Mouse (Mus musculus): ENCODE data around the gene Cdr2l. TPM values are rescaled to one million over a fixed set of nuclear protein-coding genes. Genes with fewer than 3 reads are reported as not detected.
A peak's percentile ranks its signal among the peaks of the same experiment; 100 is the strongest.

Gene Cdr2l
- polyA plus RNA-seq, 1 experiment from 2014 or later: 18.5 TPM

GRCm38 (mm10) chr11:115425671-115426070 lies 44.0 kb downstream of the Cdr2l start:
- Histone ChIP-seq H3K9ac (ENCODE audit: low read depth, low read length) (no peak overlapping the region), H3K4me1 (ENCODE audit: control insufficient read depth, insufficient read depth, low read length) (peaks cover 22% of the 10 kb centered on the region), H3K4me3 (ENCODE audit: low read depth, low read length) (no peak overlapping the region), H3K4me2 (ENCODE audit: low read length) (no peak overlapping the region), H3K36me3 (ENCODE audit: control insufficient read depth, insufficient read depth, low read length) (peaks cover 30% of the 10 kb centered on the region), H3K9me3 (replicated peaks; ENCODE audit: control insufficient read depth, low read length, poor library complexity, severe bottlenecking) (no peaks in the 10 kb centered on the region), H3K27me3 (ENCODE audit: control insufficient read depth, insufficient read depth, low read depth, low read length) (no peaks in the 10 kb centered on the region), H3K27ac (ENCODE audit: low read length) (no peak overlapping the region)
- 92% methylated on average over 6 of the region's 6 CpGs for WGBS
- ATAC-seq: no peak

DNA sequence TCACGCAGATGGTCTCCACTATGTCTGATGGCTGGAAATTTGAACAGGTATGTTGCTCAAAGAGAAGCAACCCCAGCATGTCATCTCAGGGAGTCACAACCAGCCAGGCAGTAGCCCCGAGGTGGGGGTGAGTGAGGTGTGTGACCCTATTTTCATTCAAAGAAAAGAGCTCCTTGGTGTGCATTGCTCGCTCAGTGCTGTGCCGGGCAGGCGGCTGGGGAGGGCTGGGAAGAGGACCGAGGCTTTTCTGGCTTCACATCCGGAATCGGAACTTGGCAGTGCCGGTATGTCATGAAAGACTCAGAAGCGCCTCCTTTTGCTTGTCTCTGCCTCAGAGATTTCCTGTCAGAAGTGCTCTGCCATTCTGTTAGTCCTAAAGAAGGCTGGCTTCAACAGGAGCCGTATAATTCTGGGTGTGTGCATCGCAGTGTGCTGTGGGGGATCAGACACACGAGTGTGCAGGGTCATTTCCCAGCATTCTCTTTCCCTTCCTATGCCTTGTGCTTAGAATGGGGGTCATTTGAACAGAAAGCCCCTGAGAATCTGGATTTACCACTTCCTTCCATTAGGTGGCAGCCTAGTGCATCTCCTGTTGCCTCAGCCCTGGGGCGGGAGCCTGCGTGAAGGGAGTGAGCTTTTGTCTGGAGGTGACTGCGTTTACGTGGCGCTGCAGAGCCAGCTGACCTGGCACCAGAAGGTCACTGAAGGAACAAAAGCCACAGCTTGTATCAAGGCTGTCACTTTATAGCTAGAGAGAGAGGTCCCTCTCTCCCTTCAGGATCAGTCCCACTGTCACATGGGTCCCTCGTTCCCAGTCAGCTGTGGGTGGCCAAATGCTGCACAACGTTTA lies 46.0 kb downstream of the Cdr2l start:
- Histone ChIP-seq H3K9me3 (replicated peaks; ENCODE audit: control insufficient read depth, low read length, poor library complexity, severe bottlenecking) (no peaks in the 10 kb centered on the region), H3K4me1 (ENCODE audit: control insufficient read depth, insufficient read depth, low read length) (peaks cover 9% of the 10 kb centered on the region; the same call in 1 of the 2 replicates), H3K9ac (ENCODE audit: low read depth, low read length) (peak overlapping the region; percentile 40), H3K4me3 (ENCODE audit: low read depth, low read length) (peak overlapping the region; percentile 3; the same call in 1 of the 2 replicates), H3K27me3 (ENCODE audit: control insufficient read depth, insufficient read depth, low read depth, low read length) (no peaks in the 10 kb centered on the region), H3K27ac (ENCODE audit: low read length) (peak overlapping the region; percentile 72), H3K36me3 (ENCODE audit: control insufficient read depth, insufficient read depth, low read length) (peaks cover 41% of the 10 kb centered on the region), H3K4me2 (ENCODE audit: low read length) (peak overlapping the region; percentile 40; the same call in 1 of the 2 replicates)
- peak; percentile 70 for ATAC-seq
- 32% methylated on average over 20 of the region's 20 CpGs for WGBS

GRCm38 (mm10) chr11:115429307-115429706 lies 47.6 kb downstream of the Cdr2l start:
- Histone ChIP-seq H3K4me3 (ENCODE audit: low read depth, low read length) (no peak overlapping the region), H3K27me3 (ENCODE audit: control insufficient read depth, insufficient read depth, low read depth, low read length) (no peaks in the 10 kb centered on the region), H3K27ac (ENCODE audit: low read length) (no peak overlapping the region), H3K4me1 (ENCODE audit: control insufficient read depth, insufficient read depth, low read length) (peaks cover 9% of the 10 kb centered on the region; the same call in 1 of the 2 replicates), H3K9me3 (replicated peaks; ENCODE audit: control insufficient read depth, low read length, poor library complexity, severe bottlenecking) (no peaks in the 10 kb centered on the region), H3K36me3 (ENCODE audit: control insufficient read depth, insufficient read depth, low read length) (peaks cover 38% of the 10 kb centered on the region), H3K9ac (ENCODE audit: low read depth, low read length) (no peak overlapping the region), H3K4me2 (ENCODE audit: low read length) (no peak overlapping the region)
- no peak for ATAC-seq
- 91% methylated on average over 7 of the region's 7 CpGs for WGBS

DNA sequence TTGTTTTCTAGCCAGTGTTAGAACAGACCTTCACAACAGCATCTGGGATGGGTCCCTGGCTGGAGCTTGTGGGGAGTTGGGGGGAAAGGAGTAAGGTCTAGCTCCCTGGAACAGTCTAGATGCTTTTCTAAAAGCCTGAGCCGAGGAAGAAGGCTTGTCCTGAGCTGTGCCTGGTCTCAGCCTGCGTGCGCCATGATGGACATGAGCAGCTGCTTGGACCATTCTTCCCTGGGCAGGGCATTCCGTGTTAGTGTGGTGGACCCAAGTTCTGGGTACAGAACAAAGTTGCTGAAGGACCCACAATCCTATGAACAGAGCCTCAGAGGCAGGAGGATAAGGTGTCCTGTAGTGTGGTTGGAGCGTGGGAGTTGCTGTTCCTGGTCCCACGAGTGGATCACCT lies 48.8 kb downstream of the Cdr2l start:
- 97% methylated on average over 6 of the region's 6 CpGs for WGBS
- peaks cover 12% of the 10 kb centered on the region for H3K4me1 ChIP-seq (ENCODE audit: control insufficient read depth, insufficient read depth, low read length)
- no peaks in the 10 kb centered on the region for H3K9me3 ChIP-seq (replicated peaks; ENCODE audit: control insufficient read depth, low read length, poor library complexity, severe bottlenecking)
- no peak overlapping the region for H3K9ac ChIP-seq (ENCODE audit: low read depth, low read length)
- no peak overlapping the region for H3K4me2 ChIP-seq (ENCODE audit: low read length)
- no peaks in the 10 kb centered on the region for H3K27me3 ChIP-seq (ENCODE audit: control insufficient read depth, insufficient read depth, low read depth, low read length)
- no peak overlapping the region for H3K27ac ChIP-seq (ENCODE audit: low read length)
- no peak overlapping the region for H3K4me3 ChIP-seq (ENCODE audit: low read depth, low read length)
- no peak for ATAC-seq
- peaks cover 30% of the 10 kb centered on the region for H3K36me3 ChIP-seq (ENCODE audit: control insufficient read depth, insufficient read depth, low read length)

DNA sequence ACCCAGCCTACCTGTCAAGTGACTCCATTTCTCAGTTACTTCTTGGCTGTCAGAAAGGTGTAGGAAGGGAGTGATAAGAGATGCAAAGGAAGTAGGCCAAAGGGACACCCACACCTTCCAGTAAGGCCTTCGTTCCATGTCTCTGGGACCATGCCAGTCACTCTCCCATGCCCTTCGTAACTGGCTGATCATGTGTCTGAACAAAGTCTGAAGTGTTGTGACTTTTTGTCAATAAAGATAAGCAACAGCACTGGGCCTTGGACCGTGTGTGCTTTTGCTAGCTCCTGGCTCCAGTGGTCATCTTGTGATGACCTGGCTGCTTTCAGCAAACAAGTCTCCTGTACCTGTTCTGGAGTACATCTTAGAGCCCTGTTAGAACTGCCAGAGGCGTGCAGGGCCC lies 51.1 kb downstream of the Cdr2l start:
- H3K4me3 ChIP-seq (ENCODE audit: low read depth, low read length): no peak overlapping the region
- H3K27me3 ChIP-seq (ENCODE audit: control insufficient read depth, insufficient read depth, low read depth, low read length): no peaks in the 10 kb centered on the region
- no peak for ATAC-seq
- peaks cover 21% of the 10 kb centered on the region for H3K36me3 ChIP-seq (ENCODE audit: control insufficient read depth, insufficient read depth, low read length)
- no peak overlapping the region for H3K9ac ChIP-seq (ENCODE audit: low read depth, low read length)
- peaks cover 11% of the 10 kb centered on the region for H3K4me1 ChIP-seq (ENCODE audit: control insufficient read depth, insufficient read depth, low read length)
- WGBS: 80% methylated on average over 4 of the region's 4 CpGs
- H3K9me3 ChIP-seq (replicated peaks; ENCODE audit: control insufficient read depth, low read length, poor library complexity, severe bottlenecking): no peaks in the 10 kb centered on the region
- H3K27ac ChIP-seq (ENCODE audit: low read length): no peak overlapping the region
- no peak overlapping the region for H3K4me2 ChIP-seq (ENCODE audit: low read length)

- Histone ChIP-seq H3K4me1 (ENCODE audit: control insufficient read depth, insufficient read depth, low read length) (peaks cover 8% of the 10 kb centered on the region), H3K36me3 (ENCODE audit: control insufficient read depth, insufficient read depth, low read length) (peaks cover 21% of the 10 kb centered on the region), H3K27ac (ENCODE audit: low read length) (no peak overlapping the region), H3K27me3 (ENCODE audit: control insufficient read depth, insufficient read depth, low read depth, low read length) (no peaks in the 10 kb centered on the region), H3K9me3 (replicated peaks; ENCODE audit: control insufficient read depth, low read length, poor library complexity, severe bottlenecking) (no peaks in the 10 kb centered on the region), H3K9ac (ENCODE audit: low read depth, low read length) (no peak overlapping the region), H3K4me2 (ENCODE audit: low read length) (no peak overlapping the region), H3K4me3 (ENCODE audit: low read depth, low read length) (no peak overlapping the region)
- WGBS: 88% methylated on average over 6 of the region's 6 CpGs
- ATAC-seq: no peak
Measured at GRCm38 (mm10) chr11:115433342-115433741, 51.6 kb downstream of the Cdr2l start.

DNA sequence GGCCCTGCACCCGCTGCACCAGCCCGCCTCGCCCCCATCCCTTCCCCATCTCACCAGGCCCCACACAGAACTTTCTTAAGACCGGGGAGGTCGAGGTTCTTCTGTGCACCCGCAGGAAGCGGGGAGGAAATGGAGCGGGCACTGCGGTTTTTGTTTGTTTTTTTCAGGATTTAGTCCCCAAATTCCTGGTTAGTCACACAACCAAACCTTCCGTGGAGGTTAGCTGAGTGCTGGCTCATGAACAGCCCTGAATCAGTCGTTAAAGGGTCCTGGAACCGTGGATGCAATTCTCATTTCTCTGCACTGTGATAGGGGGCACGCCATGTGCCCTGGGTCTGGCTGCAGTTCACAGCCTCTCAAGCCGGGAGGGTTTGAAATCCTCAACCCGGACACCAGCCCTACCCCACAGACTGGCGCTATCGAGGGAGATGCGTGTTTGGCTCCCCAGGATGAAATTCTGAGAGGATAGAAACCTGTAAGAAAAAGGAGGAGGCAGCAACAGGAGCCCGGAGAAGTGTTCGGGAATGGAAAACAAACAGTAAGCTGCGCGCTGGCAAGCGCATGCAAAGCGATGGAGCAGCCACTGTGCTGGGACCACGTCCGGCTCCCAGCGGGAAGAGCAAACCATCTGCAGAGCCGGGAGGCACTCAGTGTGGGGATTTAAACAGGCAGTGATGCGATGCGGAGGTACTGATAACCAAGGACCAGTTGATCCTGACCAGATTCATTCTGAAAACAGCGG lies 54.1 kb downstream of the Cdr2l start:
- H3K4me3 ChIP-seq (ENCODE audit: low read depth, low read length): peak overlapping the region; percentile 33
- H3K9ac ChIP-seq (ENCODE audit: low read depth, low read length): peak overlapping the region; percentile 54
- H3K27me3 ChIP-seq (ENCODE audit: control insufficient read depth, insufficient read depth, low read depth, low read length): no peaks in the 10 kb centered on the region
- H3K4me1 ChIP-seq (ENCODE audit: control insufficient read depth, insufficient read depth, low read length): peaks cover 8% of the 10 kb centered on the region; the same call in 1 of the 2 replicates
- ATAC-seq: no peak
- peak overlapping the region; percentile 67 for H3K4me2 ChIP-seq (ENCODE audit: low read length)
- no peak overlapping the region for H3K27ac ChIP-seq (ENCODE audit: low read length)
- 3% methylated on average over 31 of the region's 31 CpGs for WGBS
- H3K9me3 ChIP-seq (replicated peaks; ENCODE audit: control insufficient read depth, low read length, poor library complexity, severe bottlenecking): no peaks in the 10 kb centered on the region
- peaks cover 9% of the 10 kb centered on the region for H3K36me3 ChIP-seq (ENCODE audit: control insufficient read depth, insufficient read depth, low read length)

DNA sequence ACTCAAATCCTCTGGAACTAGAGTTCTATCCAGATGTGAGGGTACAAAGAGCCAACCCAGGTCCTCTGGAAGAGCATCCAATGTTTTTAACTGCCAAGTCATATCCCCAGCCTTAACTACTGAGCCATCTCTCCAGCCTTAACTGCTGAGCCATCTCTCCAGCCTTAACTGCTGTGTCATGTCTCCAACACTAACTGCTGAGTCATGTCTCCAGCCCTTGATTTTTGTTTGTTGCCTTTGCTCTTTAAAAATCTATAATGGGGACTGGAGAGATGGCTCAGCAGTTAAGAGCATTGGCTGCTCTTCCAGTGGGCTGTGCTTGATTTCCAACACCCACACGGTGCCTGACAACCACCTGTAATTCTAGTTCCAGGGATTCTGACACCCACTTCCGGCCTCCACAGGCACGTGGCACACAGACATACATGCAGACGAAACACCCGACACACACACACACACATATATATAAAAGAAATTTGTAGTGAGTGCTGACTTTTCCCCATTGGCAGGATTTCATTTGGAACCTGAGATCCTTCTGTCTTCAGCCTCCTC lies 55.9 kb downstream of the Cdr2l start:
- ATAC-seq: no peak
- WGBS: 80% methylated on average over 5 of the region's 5 CpGs

More for the DNA sequence above, 55.9 kb downstream of the Cdr2l start:
- Histone ChIP-seq H3K36me3 (ENCODE audit: control insufficient read depth, insufficient read depth, low read length) (no peaks in the 10 kb centered on the region), H3K27ac (ENCODE audit: low read length) (no peak overlapping the region), H3K4me3 (ENCODE audit: low read depth, low read length) (no peak overlapping the region), H3K9me3 (replicated peaks; ENCODE audit: control insufficient read depth, low read length, poor library complexity, severe bottlenecking) (no peaks in the 10 kb centered on the region), H3K4me1 (ENCODE audit: control insufficient read depth, insufficient read depth, low read length) (peaks cover 8% of the 10 kb centered on the region; the same call in 1 of the 2 replicates), H3K4me2 (ENCODE audit: low read length) (no peak overlapping the region), H3K9ac (ENCODE audit: low read depth, low read length) (no peak overlapping the region), H3K27me3 (ENCODE audit: control insufficient read depth, insufficient read depth, low read depth, low read length) (no peaks in the 10 kb centered on the region)
